Mouse (Mus musculus) cortical plate, adult 2 months (tissue): ENCODE measurements around the gene Thpo. TPM values are rescaled to one million over a fixed set of nuclear protein-coding genes. Genes with fewer than 3 reads are reported as not detected.
A peak's percentile ranks its signal among the peaks of the same experiment; 100 is the strongest.

ENCODE experiments used
- H3K27ac ChIP-seq: fragments of 200-500 bp; 2 replicates; pipeline ENCODE4 v1.5.1; 2012; ENCODE audit warnings: low read length, control low read depth, inconsistent platforms; ENCODE audit not compliant: insufficient read depth
- H3K4me1 ChIP-seq: fragments of 200-500 bp; 2 replicates; pipeline ENCODE4 v1.6.1; 2011; ENCODE audit warnings: low read length; ENCODE audit not compliant: control insufficient read depth, insufficient read depth
- H3K4me3 ChIP-seq: fragments of 200-500 bp; 2 replicates; pipeline ENCODE4 v1.5.1; 2011; ENCODE audit warnings: mild to moderate bottlenecking, low read length, control low read depth; ENCODE audit not compliant: insufficient read depth
- CTCF ChIP-seq: fragments of 200-500 bp; IDR thresholded peaks from 2 replicates; pipeline ENCODE4 v1.5.1; 2011; ENCODE audit warnings: mild to moderate bottlenecking, control low read depth, low read length; ENCODE audit not compliant: insufficient read depth; ENCODE audit errors: extremely low read depth
- POLR2A ChIP-seq: fragments of 200-500 bp; IDR thresholded peaks from 2 replicates; pipeline ENCODE4 v1.6.1; 2011; ENCODE audit warnings: mild to moderate bottlenecking, low read length, control low read depth; ENCODE audit not compliant: insufficient read depth; ENCODE audit errors: extremely low read depth
- polyA plus RNA-seq: library from polyadenylated mRNA; depleted of rRNA; stranded (reverse); fragments of >200 nt; gene quantifications from 2 replicates; pipeline ENCODE4 v1.2.3, GENCODE M21; 2012

Gene Thpo
- polyA plus RNA-seq, 1 experiment = 20.6 TPM

DNA sequence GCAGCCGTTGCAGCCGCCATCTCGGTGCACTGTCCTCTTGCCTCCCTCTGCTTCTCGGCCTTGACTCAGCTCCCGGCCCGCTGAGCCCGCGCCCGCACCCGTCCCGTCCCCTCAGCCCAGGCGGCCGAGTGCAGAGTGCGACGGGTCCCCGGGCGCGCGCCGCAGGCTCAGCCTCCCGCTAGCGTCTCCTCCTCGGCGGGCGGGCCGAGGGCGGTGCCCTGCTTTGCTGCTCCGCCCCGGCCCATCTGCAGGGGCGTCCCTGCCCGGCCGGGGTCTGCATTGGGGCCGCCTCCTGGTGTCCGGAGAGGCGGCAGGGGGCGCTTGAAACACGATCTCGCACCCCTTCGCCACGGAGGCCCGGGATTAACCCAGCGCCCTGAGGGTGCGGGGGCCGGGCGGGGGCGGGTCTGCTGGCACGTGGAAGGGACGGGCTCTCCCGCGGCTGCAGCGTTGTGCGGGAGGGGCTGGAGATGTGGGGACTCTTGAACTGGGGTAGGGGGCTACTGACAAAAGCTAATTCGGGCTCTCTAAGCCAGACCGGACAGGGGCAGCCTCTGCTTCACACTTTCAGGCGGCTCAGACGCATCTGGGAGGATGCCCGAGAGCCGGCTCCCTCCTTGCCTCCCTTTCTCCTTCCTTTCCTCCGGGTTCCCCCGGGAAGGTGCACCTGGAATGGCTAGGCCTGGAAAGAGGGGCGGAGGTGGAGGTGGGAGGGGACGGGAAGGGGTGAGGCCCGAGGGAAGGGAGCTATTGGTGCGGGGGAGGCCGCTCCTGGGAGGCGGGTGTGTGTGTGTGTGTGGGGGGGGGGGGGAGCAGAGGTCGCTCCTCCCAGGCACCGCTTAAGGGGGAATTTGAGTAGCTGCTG lies 18.1 kb downstream of the Thpo start:
- H3K4me1 ChIP-seq = peaks cover 1% of the 10 kb centered on the region; the same call in 1 of the 2 replicates
- H3K27ac ChIP-seq = peak overlapping the region; percentile 88
- H3K4me3 ChIP-seq = peak overlapping the region; percentile 72
- TF ChIP-seq CTCF = no peak
- TF ChIP-seq POLR2A = peak; percentile 43; the same call in 1 of the 2 replicates

DNA sequence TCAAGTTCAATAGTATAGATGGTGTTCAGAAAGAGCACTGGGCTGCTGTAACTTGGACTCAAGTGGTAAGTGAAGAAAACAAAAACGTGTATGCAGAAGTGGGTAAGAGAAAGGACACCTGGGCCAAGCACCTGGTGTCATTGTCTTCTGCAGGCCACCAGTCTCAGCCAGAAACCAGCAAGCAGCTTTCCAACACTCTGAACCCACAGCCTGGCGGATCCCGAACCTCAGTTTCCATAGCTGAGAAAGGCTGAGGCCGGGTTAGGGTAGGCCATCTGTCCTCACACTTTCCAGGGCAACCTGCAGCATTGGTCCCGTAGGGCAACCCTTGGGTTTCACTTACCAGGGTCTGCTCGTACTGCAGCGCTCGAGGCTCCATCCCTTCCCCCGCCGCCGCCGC lies 18.7 kb downstream of the Thpo start:
- TF ChIP-seq CTCF = no peak
- TF ChIP-seq POLR2A = no peak
- H3K27ac ChIP-seq = peak overlapping the region; percentile 88
- peaks cover 1% of the 10 kb centered on the region; the same call in 1 of the 2 replicates for H3K4me1 ChIP-seq
- H3K4me3 ChIP-seq = peak overlapping the region; percentile 72

DNA sequence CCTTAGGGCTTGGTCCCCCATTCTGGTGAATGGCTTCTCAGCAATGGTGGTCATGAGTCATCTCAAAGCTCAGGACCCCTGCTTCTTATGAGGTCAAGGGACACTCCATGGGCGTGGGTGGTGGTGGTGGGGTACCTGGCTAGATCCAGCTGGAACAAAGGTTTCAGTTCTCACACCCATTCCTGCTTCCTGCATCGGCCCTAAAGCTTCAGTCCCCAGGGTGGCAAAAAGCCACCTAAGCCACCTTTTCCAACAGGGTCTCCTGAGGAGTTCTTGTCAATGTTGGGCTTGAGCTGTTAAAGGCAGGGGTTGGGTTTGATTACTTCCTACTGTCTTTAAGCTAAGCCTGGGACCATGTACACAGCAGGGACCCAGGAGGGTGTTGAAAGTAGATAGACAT lies 19.1 kb downstream of the Thpo start:
- peak overlapping the region; percentile 72 for H3K4me3 ChIP-seq
- H3K27ac ChIP-seq = no peak overlapping the region
- H3K4me1 ChIP-seq = peaks cover 1% of the 10 kb centered on the region; the same call in 1 of the 2 replicates
- TF ChIP-seq CTCF (no peak), POLR2A (no peak)

DNA sequence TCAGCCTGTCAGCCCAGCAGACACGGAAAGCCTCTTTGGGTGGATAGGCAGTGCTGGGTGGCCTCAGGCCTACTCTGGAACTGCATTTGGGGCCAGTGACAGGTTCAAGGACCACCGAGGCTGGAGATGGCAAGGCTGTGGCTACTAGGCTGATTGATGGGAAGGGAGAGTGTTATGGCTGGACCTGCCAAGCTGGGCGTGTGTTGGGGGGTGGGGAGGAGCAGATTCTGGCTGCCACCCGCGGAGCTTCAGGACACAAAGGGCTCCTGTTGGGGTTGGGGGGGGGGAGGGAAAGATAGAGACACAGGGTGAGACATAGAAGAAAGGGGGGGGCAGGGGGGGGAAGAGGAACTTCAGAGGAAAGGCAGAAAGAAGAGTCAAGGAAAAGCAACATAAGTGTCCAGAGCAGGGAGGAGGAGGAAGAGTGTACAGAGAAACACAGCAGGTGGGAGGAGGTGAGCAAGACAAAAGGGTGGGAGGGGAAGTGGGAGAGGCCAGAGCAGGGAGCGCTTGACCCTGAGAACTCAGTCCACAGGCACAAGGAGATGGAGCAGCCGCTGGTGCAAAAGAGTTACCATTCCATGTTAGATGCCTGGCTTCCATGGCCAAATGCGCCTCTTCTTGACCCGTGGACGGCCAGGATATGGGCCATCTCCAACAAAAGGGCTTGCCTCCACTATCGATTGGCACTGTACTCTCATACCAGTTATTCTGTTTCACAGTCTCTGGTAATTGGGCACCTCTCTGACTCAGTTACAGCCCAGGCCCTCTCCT lies 19.8 kb downstream of the Thpo start:
- TF ChIP-seq CTCF (no peak), POLR2A (no peak)
- Histone ChIP-seq H3K27ac (no peak overlapping the region), H3K4me1 (peaks cover 1% of the 10 kb centered on the region; the same call in 1 of the 2 replicates), H3K4me3 (peak overlapping the region; percentile 72)

DNA sequence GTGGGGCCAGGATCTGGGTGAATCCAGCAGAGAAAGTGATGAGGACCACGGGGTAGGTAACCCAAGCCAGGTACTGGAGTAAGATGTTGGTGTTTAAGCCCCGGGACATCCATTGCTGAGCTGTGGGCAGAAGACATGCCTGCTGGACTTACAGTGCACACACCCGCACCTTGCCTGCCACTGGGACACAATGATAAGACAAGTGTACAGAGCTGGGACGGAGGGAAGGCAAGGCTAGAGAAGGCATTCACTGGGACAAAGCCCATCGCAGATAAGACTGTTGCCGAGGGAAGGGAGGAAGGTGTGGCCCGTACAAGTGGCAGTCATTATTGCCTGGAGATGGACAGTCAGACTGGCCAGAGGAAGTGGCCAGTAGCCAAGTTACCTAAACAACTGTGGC lies 21.4 kb downstream of the Thpo start:
- Histone ChIP-seq H3K4me1 (peaks cover 1% of the 10 kb centered on the region; the same call in 1 of the 2 replicates), H3K27ac (no peak overlapping the region), H3K4me3 (peak overlapping the region; percentile 72; the same call in 1 of the 2 replicates)
- TF ChIP-seq CTCF = no peak
- no peak for TF ChIP-seq POLR2A

DNA sequence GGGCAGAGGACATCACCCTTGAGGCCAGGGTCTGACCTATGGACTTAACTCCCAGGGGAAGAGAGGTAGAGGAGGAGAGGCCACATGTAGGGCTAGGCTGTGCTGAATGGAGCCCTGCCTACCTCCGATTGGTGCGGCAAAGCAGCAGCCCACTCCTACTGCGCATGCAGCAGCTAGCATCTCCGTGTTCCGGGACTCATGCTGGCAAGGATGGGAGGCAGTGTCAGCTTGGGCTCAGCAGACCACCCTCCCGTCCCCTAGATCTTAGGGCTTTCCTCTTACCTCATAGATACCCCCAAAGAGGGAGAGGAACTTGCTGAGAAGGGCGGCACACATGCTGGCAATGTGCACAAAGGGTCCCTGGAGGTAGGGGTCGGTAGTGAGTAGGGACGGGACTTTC lies 22.1 kb downstream of the Thpo start:
- Histone ChIP-seq H3K27ac (no peak overlapping the region), H3K4me1 (peaks cover 1% of the 10 kb centered on the region; the same call in 1 of the 2 replicates), H3K4me3 (no peak overlapping the region; the same call in 1 of the 2 replicates)
- TF ChIP-seq CTCF (no peak), POLR2A (no peak)

DNA sequence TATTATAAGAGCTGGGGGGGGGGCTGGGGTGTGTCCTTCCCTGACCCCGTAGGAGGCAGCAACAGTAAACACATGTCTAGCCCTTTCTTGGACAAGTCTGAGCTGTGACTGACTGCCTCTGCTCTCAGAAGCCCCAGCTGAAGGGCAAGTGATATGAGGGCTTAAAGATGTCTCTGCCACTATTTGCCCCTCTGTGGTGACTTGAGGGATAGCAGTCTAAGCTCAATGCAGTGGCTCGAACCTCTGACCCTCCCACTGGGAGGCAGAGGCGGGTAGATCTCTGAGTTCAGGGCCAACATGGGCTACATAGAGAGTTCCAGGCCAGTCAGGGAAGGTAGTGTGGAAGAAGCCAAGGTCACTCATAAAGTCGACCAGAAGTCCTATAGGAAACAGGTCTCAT lies 23.5 kb downstream of the Thpo start:
- Histone ChIP-seq H3K4me3 (no peak overlapping the region), H3K27ac (no peak overlapping the region), H3K4me1 (peaks cover 1% of the 10 kb centered on the region; the same call in 1 of the 2 replicates)
- TF ChIP-seq POLR2A (no peak), CTCF (no peak)

DNA sequence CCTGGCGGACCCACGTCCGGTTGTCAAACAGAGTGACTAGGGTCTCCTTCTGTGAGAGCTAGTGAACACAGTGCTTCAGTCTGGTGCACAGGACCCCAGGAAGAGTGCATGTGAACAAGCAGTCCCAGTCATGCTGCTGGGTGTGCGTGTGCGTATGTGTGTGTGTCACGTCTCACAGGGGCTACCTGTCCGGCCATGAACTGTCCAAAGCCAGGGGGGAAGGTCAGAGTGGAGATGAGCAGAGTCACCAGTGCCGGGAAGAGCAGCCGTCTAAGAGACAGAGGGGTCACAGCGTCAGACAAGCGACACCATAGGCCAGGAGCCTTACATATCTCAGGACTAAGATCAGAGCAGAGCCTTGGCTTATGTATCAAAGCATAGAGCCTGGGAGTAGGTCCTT lies 23.9 kb downstream of the Thpo start:
- no peak overlapping the region for H3K27ac ChIP-seq
- peaks cover 1% of the 10 kb centered on the region; the same call in 1 of the 2 replicates for H3K4me1 ChIP-seq
- TF ChIP-seq POLR2A = no peak; the same call in 1 of the 2 replicates
- no peak for TF ChIP-seq CTCF
- no peak overlapping the region for H3K4me3 ChIP-seq

DNA sequence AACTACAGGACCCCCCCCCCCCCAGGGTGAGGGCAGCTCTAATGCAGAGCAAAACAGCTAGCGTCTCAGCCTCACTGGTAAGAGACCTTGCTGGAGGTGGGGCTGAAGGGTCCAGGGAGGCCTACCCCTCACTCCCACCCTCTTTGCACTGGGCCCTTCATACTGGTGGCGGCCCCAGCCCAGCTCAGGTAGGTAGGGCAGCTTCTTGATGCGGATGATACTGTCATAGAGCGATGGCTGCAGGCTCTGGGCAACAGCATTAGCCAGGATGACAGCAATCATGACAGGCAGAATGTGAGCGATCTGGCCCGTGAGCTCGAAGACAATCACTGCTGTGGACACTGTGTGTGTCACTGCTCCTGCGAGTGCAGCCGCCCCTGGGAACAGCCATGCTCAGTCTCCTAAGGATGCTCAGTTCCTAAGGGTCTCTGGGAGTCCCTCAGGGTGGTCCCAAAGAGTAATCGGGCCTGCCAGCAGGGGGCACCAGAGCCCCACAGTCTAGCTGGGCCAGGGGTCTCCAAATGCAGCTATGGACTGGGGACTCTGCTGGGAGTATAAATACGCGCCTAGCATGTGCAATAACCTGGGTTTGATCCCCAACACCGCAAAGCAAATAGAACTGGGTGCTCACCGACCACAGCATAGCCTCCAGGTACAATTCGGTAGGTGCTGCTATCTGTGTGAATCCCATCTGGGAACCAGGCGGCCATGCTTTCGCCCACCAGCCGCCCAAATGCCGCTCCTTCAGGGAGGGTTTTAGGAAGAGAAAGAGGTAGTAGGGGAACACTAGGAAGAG lies 25.2 kb downstream of the Thpo start:
- Histone ChIP-seq H3K27ac (no peak overlapping the region), H3K4me3 (no peak overlapping the region), H3K4me1 (no peaks in the 10 kb centered on the region; the same call in 1 of the 2 replicates)
- peak; percentile 33; the same call in 1 of the 2 replicates for TF ChIP-seq CTCF
- 0 out of 2 replicates have a peak, but pooled peaks have one; percentile 14 for TF ChIP-seq POLR2A
